Mouse (Mus musculus) liver, adult 2 months (tissue): ENCODE measurements around the gene Bcan.

ENCODE experiments used
- CTCF ChIP-seq: fragments of 200-500 bp; IDR thresholded peaks from 2 replicates; pipeline ENCODE4 v1.5.1; 2011; ENCODE audit warnings: low read depth, low read length, control low read depth
- POLR2A ChIP-seq: fragments of 200-500 bp; IDR thresholded peaks from 2 replicates; pipeline ENCODE4 v1.6.1; 2011; ENCODE audit warnings: low read length, control low read depth; ENCODE audit not compliant: insufficient read depth; ENCODE audit errors: extremely low read depth

GRCm38 (mm10) chr3:87982836-87983601 is 17.0 kb downstream of the Bcan start:
- TF ChIP-seq CTCF (no peak), POLR2A (no peak)
